Mouse (Mus musculus): Measurements from ENCODE around the gene Cenpa. TPM values are rescaled to one million over a fixed set of nuclear protein-coding genes. Genes with fewer than 3 reads are reported as not detected.

The Cenpa gene
- total RNA-seq, 2 experiments from 2014 or later, result 8.1 to 9.5 TPM

GRCm38 (mm10) chr5:30713299-30713675 is 46.7 kb downstream of the Cenpa start:
- intact Hi-C loops (cut with DNase I), result loop anchor here (10.0 kb wide), 2 partner anchors 172 to 202 kb away; partner anchors contain the start of genes Agbl5 and Emilin1
- no peak for DNase-seq (ENCODE audit: low spot score in 2 of 2)

- DNase-seq (ENCODE audit: low spot score in 2 of 2), result no peak
- intact Hi-C loops (cut with DNase I), result loop anchor here (10.0 kb wide), 2 partner anchors 171 to 201 kb away; partner anchors contain the start of genes Agbl5 and Emilin1
Observed at GRCm38 (mm10) chr5:30713691-30714090, 47.1 kb downstream of the Cenpa start.

DNA sequence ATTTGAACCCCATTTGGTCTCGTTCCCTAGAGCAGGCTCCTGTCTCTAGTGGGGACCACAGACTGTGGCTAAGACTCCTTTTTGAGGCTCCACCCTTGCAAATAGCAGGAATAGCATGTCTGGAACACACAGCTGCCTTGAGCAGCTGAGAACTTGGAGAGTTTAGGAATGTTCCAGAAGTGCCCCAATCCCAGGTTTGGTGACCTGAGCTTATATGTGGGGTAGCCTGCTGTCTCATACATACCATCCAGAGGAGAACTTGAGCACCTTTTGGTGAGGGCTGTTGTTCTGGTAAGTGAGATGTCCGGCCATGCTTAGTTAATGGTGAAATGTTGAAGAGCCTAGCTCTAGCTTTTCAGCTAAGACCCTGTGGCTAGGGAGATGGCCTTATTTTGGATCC is 49.7 kb downstream of the Cenpa start:
- no peak for DNase-seq (ENCODE audit: low spot score in 2 of 2)
- intact Hi-C loops (cut with DNase I), result loop anchor here (10.0 kb wide), 2 partner anchors 168 to 198 kb away; partner anchors contain the start of genes Agbl5 and Emilin1

DNA sequence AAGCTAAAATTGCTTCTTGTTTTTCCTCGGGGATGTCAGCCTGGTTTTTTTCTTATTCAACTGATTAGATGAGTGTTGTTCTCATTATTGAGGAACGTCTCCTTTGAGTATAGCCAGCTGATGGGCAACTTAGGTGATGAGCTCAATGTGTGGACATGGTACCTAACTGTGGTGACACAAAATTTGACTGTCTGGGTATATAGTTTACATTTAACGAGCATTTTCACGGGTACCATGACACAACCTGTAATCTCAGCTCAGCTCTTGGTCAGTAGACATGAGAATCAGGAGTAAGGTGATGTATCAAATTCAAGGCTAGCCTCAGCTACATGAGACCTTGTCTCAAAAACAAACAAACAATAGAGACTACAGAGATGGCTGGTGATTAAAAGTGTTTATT is 50.9 kb downstream of the Cenpa start:
- intact Hi-C loops (cut with DNase I), result loop anchor here (10.0 kb wide), 2 partner anchors 167 to 197 kb away; partner anchors contain the start of genes Agbl5 and Emilin1
- DNase-seq (ENCODE audit: low spot score in 2 of 2), result no peak

DNA sequence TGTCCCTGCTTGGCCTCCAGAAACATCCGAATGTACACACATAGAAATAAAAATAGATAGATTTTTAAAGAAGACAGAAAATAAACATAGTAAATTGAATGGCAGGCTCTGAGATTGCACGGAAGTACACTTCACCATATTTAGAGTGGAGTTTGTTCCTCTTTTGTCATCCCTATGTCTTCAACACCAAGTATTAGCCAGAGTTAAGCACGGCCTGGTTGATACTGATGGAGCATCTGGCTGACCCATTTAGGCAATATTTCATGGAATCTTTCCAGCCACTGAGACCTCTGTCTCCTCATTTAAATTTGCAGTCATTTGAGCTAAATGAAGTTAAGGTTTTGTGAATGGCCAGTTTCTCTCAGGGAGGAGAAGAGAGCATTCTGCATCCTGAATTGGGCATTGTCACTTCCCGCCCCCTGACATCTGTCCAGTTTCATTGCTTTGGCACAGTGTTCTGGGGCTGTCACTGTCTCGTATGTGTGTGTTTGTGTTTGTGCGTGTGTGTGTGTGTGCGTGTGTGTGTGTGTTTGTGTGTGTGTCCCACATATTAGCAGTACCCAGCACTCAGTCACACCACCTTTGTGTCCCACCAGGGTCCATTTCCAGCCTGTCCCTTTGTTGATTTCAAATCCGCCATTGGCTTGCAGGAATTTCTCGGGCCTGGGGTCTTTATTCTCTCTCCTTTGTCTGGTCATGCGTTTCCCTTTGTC is 51.6 kb downstream of the Cenpa start:
- DNase-seq (ENCODE audit: low spot score in 2 of 2), result peak in 1 of 2 experiments; percentile 58
- intact Hi-C loops (cut with DNase I), result loop anchor here (10.0 kb wide), 2 partner anchors 167 to 197 kb away; partner anchors contain the start of genes Agbl5 and Emilin1

DNA sequence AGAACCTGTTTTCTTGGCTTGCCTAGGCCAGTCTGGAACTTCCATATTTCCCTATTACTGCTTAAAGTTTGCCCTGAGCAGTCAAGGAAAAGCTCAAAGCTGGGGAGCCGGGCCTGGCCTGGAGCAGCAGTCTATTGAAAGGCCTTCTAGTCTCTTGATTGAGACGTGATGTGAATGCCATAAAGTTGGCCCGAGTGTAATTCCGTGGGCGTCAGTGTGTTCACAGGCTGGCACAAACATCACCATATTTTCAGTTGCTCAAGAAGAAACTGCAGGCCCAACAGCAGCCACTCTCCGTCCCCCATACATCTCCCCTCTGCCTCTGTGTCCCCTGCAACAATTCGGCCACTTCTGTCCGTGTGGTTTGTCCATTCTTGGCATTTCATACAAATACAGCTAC is 55.4 kb downstream of the Cenpa start:
- DNase-seq (ENCODE audit: low spot score in 2 of 2), result no peak
- intact Hi-C loops (cut with DNase I), result no loop called here

Small RNA genes within 50 kb of the gene (microRNA-seq; reads per million reads assigned to microRNA genes)
- gene Mir5625, result 0.26 to 0.34 reads per million in 2 experiments

Other genes starting within 250 kb of the Cenpa start
- 10 to 100 TPM; 14.2 to 14.5 TPM for gene Otof, start 204.8 kb upstream of the Cenpa start, total RNA-seq (2021)
- gene 1700001C02Rik, start 200.7 kb upstream of the Cenpa start, total RNA-seq (2021), result not detected
- gene Cib4, start 120.9 kb upstream of the Cenpa start, total RNA-seq (2021), result not detected
- 10 to 100 TPM; 19.5 to 20.2 TPM for gene Kcnk3, start 78.6 kb upstream of the Cenpa start, total RNA-seq (2021)
- 10 to 100 TPM; 32.2 to 37.4 TPM for gene Slc35f6, start 18.8 kb upstream of the Cenpa start, total RNA-seq (2021)
- gene Dpysl5, start 44.8 kb downstream of the Cenpa start, total RNA-seq (2021), result 100 to 1,000 TPM; 102 to 111 TPM
- 100 to 1,000 TPM; 214 to 218 TPM for gene Mapre3, start 147.9 kb downstream of the Cenpa start, total RNA-seq (2021)
- gene Tmem214, start 201.2 kb downstream of the Cenpa start, total RNA-seq (2021), result 10 to 100 TPM; 69.1 to 69.4 TPM
- gene Agbl5, start 221.9 kb downstream of the Cenpa start, total RNA-seq (2021), result 10 to 100 TPM; 14.7 to 16.5 TPM
- 100 to 1,000 TPM in 1 of 2 experiments, 10 to 100 TPM in 1; 96.8 to 101 TPM for gene Ost4, start 241.0 kb downstream of the Cenpa start, total RNA-seq (2021)
- 1 to 10 TPM; 4.5 to 4.9 TPM for gene Emilin1, start 246.6 kb downstream of the Cenpa start, total RNA-seq (2021)

Data from left cerebral cortex, postnatal 14 days (tissue).